Mouse (Mus musculus): ENCODE data around the gene Smoc2. TPM values are rescaled to one million over a fixed set of nuclear protein-coding genes. Genes with fewer than 3 reads are reported as not detected.

Gene Smoc2
- total and polyA plus RNA-seq, 3 experiments = 0.34 TPM; not detected in 2

- in situ Hi-C loops (cut with MboI; ENCODE audit: low pct_ligation_motif_present, low pct_unique_long_range_greater_than_20kb, low sequenced_read_pairs) = no loop called here
- H3K9ac ChIP-seq (ENCODE audit: insufficient read depth, low read depth) = no peak overlapping the region
- H3K36me3 ChIP-seq (replicated peaks in 1 of 2; ENCODE audit: control insufficient read depth in 1 of 2, insufficient read depth in 1 of 2, low read length in 1 of 2) = no peaks in the 10 kb centered on the region
- dilution Hi-C loops (cut with MboI; ENCODE audit: extremely low pct_ligation_motif_present, extremely low pct_unique_long_range_greater_than_20kb, low sequenced_read_pairs) = no loop called here
- no peak overlapping the region for H3K4me3 ChIP-seq (replicated peaks in 1 of 3; ENCODE audit: low read depth in 2 of 3, low read length in 2 of 3, poor library complexity in 1 of 3)
- no peak overlapping the region for H3K4me2 ChIP-seq (ENCODE audit: insufficient read depth, low read depth, poor library complexity, severe bottlenecking)
- no peaks in the 10 kb centered on the region for H3K9me3 ChIP-seq (replicated peaks; ENCODE audit: low read length)
- peaks cover 62% of the 10 kb centered on the region for H3K27me3 ChIP-seq (replicated peaks)
- no peaks in the 10 kb centered on the region for H3K79me2 ChIP-seq (replicated peaks; ENCODE audit: control insufficient read depth, extremely low read depth, insufficient read depth, poor library complexity, severe bottlenecking)
- H3K27ac ChIP-seq (ENCODE audit: insufficient read depth, low read depth) = no peak overlapping the region
- H3K4me1 ChIP-seq (ENCODE audit: control insufficient read depth in 1 of 2, insufficient read depth in 2 of 2) = no peaks in the 10 kb centered on the region
- TF ChIP-seq UBTF (IDR thresholded peaks at IDR 0.05; ENCODE audit: low read depth, low read length) (no peak), POLR2AphosphoS2 (IDR thresholded peaks at IDR 0.05; ENCODE audit: low read depth, low read length) (no peak), TBP (conservative IDR thresholded peaks at IDR 0.05; ENCODE audit: low read depth, low read length) (no peak), RCOR1 (conservative IDR thresholded peaks at IDR 0.05; ENCODE audit: low read depth, low read length) (no peak), ETS1 (conservative IDR thresholded peaks at IDR 0.05; ENCODE audit: low read depth, low read length) (no peak), BHLHE40 (IDR thresholded peaks at IDR 0.05; ENCODE audit: low read depth, low read length) (no peak), NELFE (IDR thresholded peaks at IDR 0.05; ENCODE audit: low read depth, low read length) (no peak), CTCF (conservative IDR thresholded peaks at IDR 0.05 in 1 of 2, IDR thresholded peaks at IDR 0.05 in 1 of 2; ENCODE audit: low read depth in 2 of 2, low read length in 2 of 2) (no peak), ELF1 (IDR thresholded peaks at IDR 0.05; ENCODE audit: low read depth, low read length) (no peak), JUN (IDR thresholded peaks at IDR 0.05; ENCODE audit: insufficient read depth, low read depth, low read length) (no peak), ZKSCAN1 (IDR thresholded peaks at IDR 0.05; ENCODE audit: borderline replicate concordance, low read depth, low read length) (no peak), MYC (IDR thresholded peaks at IDR 0.05; ENCODE audit: low read depth, low read length) (no peak), PAX5 (IDR thresholded peaks at IDR 0.05; ENCODE audit: low read length) (no peak), KAT2A (IDR thresholded peaks at IDR 0.05; ENCODE audit: insufficient replicate concordance, low read length) (no peak), USF1 (IDR thresholded peaks at IDR 0.05; ENCODE audit: low read depth, low read length) (no peak), USF2 (conservative IDR thresholded peaks at IDR 0.05; ENCODE audit: low read depth, low read length) (no peak), TCF12 (IDR thresholded peaks at IDR 0.05; ENCODE audit: low read depth, low read length) (no peak), SIN3A (IDR thresholded peaks at IDR 0.05; ENCODE audit: low read length) (no peak)
- no peak for DNase-seq (ENCODE audit: extremely low read depth)
These were observed 128.6 kb downstream of the Smoc2 start for GRCm38 (mm10) chr17:14407874-14408273.

- Histone ChIP-seq H3K4me3 (replicated peaks in 1 of 3; ENCODE audit: low read depth in 2 of 3, low read length in 2 of 3, poor library complexity in 1 of 3) (no peak overlapping the region), H3K79me2 (replicated peaks; ENCODE audit: control insufficient read depth, extremely low read depth, insufficient read depth, poor library complexity, severe bottlenecking) (no peaks in the 10 kb centered on the region), H3K4me2 (ENCODE audit: insufficient read depth, low read depth, poor library complexity, severe bottlenecking) (no peak overlapping the region), H3K9ac (ENCODE audit: insufficient read depth, low read depth) (no peak overlapping the region), H3K27me3 (replicated peaks) (peaks cover 56% of the 10 kb centered on the region), H3K36me3 (replicated peaks in 1 of 2; ENCODE audit: control insufficient read depth in 1 of 2, insufficient read depth in 1 of 2, low read length in 1 of 2) (no peaks in the 10 kb centered on the region), H3K9me3 (replicated peaks; ENCODE audit: low read length) (no peaks in the 10 kb centered on the region), H3K4me1 (ENCODE audit: control insufficient read depth in 1 of 2, insufficient read depth in 2 of 2) (no peaks in the 10 kb centered on the region), H3K27ac (ENCODE audit: insufficient read depth, low read depth) (no peak overlapping the region)
- dilution Hi-C loops (cut with MboI; ENCODE audit: extremely low pct_ligation_motif_present, extremely low pct_unique_long_range_greater_than_20kb, low sequenced_read_pairs) = no loop called here
- no peak for DNase-seq (ENCODE audit: extremely low read depth)
- TF ChIP-seq KAT2A (IDR thresholded peaks at IDR 0.05; ENCODE audit: insufficient replicate concordance, low read length) (no peak), CTCF (conservative IDR thresholded peaks at IDR 0.05 in 1 of 2, IDR thresholded peaks at IDR 0.05 in 1 of 2; ENCODE audit: low read depth in 2 of 2, low read length in 2 of 2) (peak in 1 of 2 experiments; percentile 30; a peak in 1 of 4 replicates)
- in situ Hi-C loops (cut with MboI; ENCODE audit: low pct_ligation_motif_present, low pct_unique_long_range_greater_than_20kb, low sequenced_read_pairs) = no loop called here
These were observed 133.2 kb downstream of the Smoc2 start for GRCm38 (mm10) chr17:14412460-14412859.

All from CH12.LX (cell line).